Comparison of ENCODE assay signal across 8 mouse cellular contexts in genomic region chr7:45459564-45460140, GRCm38 (mm10). TPM values are rescaled to one million over a fixed set of nuclear protein-coding genes. Genes with fewer than 3 reads are reported as not detected.
DNase-seq lines count a peak whose midpoint lies in the region; ATAC-seq and TF ChIP-seq lines count a peak whose summit lies in the region.
"Not testable (repeated sequence)": the region's sequence is repeated elsewhere in the genome, so short reads cannot be mapped to it uniquely, and the experiment has no call there.

Gene Ftl1 (minus strand): TSS chr7:45459884.

- peak; percentile 88 for ATAC-seq in erythroid progenitor cell, adult 5-6 weeks (replicated peaks; ENCODE audit: low FRiP score, poor library complexity, severe bottlenecking)
- ATAC-seq in heart, embryonic 12.5 days (ENCODE audit: insufficient number of reproducible peaks, low FRiP score): peak; percentile 94
- ATAC-seq in kidney, postnatal 0 days (replicated peaks; ENCODE audit: low FRiP score, low read depth): peak; percentile 91
- ATAC-seq in liver, embryonic 11.5 days (replicated peaks; ENCODE audit: low FRiP score): peak; percentile 90
- peak; percentile 96 for ATAC-seq in stomach, embryonic 14.5 days (ENCODE audit: insufficient number of reproducible peaks, insufficient read depth, low FRiP score, low read depth)

- H3K27me3 ChIP-seq in heart, embryonic 12.5 days (replicated peaks); kidney, postnatal 0 days (ENCODE audit: insufficient read depth, low read length); liver, embryonic 11.5 days (replicated peaks; ENCODE audit: control insufficient read depth, insufficient read depth, low read length); stomach, embryonic 14.5 days (ENCODE audit: control insufficient read depth, insufficient read depth, low read length): not testable (repeated sequence)

- WGBS in heart, embryonic 12.5 days: under 1% methylated on average over 31 of the region's 37 CpGs
- under 1% methylated on average over 25 of the region's 37 CpGs for WGBS in kidney, postnatal 0 days
- under 1% methylated on average over 26 of the region's 37 CpGs for WGBS in liver, embryonic 11.5 days
- WGBS in stomach, embryonic 14.5 days: 0% methylated on average over 24 of the region's 37 CpGs

- H3K4me2 ChIP-seq in heart, embryonic 12.5 days: peak within 1 kb of the TSS; percentile 93
- peak within 1 kb of the TSS; percentile 85 for H3K4me2 ChIP-seq in kidney, postnatal 0 days (ENCODE audit: low read length)
- H3K4me2 ChIP-seq in liver, embryonic 11.5 days: peak within 1 kb of the TSS; percentile 98
- H3K4me2 ChIP-seq in stomach, embryonic 14.5 days (replicated peaks; ENCODE audit: low read depth, low read length): peak within 1 kb of the TSS; percentile 80

- not testable (repeated sequence) for H3K9me3 ChIP-seq in heart, embryonic 12.5 days (replicated peaks); kidney, postnatal 0 days (replicated peaks; ENCODE audit: low read length); liver, embryonic 11.5 days (ENCODE audit: control insufficient read depth, low read length); stomach, embryonic 14.5 days (ENCODE audit: control insufficient read depth, low read depth, low read length)

- H3K9ac ChIP-seq in heart, embryonic 12.5 days: peak within 1 kb of the TSS; percentile 89
- H3K9ac ChIP-seq in kidney, postnatal 0 days (ENCODE audit: low read depth, low read length): peak within 1 kb of the TSS; percentile 80
- peak within 1 kb of the TSS; percentile 94 for H3K9ac ChIP-seq in liver, embryonic 11.5 days (ENCODE audit: low read depth, low read length)
- H3K9ac ChIP-seq in stomach, embryonic 14.5 days (replicated peaks; ENCODE audit: low read depth, low read length): peak within 1 kb of the TSS; percentile 79

- peak within 1 kb of the TSS; percentile 90 for H3K27ac ChIP-seq in heart, embryonic 12.5 days (ENCODE audit: poor library complexity, severe bottlenecking)
- H3K27ac ChIP-seq in kidney, postnatal 0 days: peak within 1 kb of the TSS; percentile 89
- peak within 1 kb of the TSS; percentile 96 for H3K27ac ChIP-seq in liver, embryonic 11.5 days (ENCODE audit: low read depth, low read length)
- peak within 1 kb of the TSS; percentile 91 for H3K27ac ChIP-seq in stomach, embryonic 14.5 days (ENCODE audit: low read length)

- peaks cover 73% of the 10 kb centered on the region for H3K36me3 ChIP-seq in heart, embryonic 12.5 days
- peaks cover 15% of the 10 kb centered on the region; the same call in 1 of the 2 replicates for H3K36me3 ChIP-seq in kidney, postnatal 0 days (ENCODE audit: insufficient read depth, low read length)
- H3K36me3 ChIP-seq in liver, embryonic 11.5 days (ENCODE audit: control insufficient read depth, insufficient read depth, low read length): peaks cover 36% of the 10 kb centered on the region
- peaks cover 27% of the 10 kb centered on the region for H3K36me3 ChIP-seq in stomach, embryonic 14.5 days (ENCODE audit: control insufficient read depth, insufficient read depth, low read length)

- TF ChIP-seq CTCF in kidney, postnatal 0 days (IDR thresholded peaks at IDR 0.05; ENCODE audit: low read depth): not testable (repeated sequence)

- H3K4me1 ChIP-seq in heart, embryonic 12.5 days (replicated peaks): peaks cover 47% of the 10 kb centered on the region
- peaks cover 22% of the 10 kb centered on the region for H3K4me1 ChIP-seq in kidney, postnatal 0 days (replicated peaks; ENCODE audit: insufficient read depth, low read length)
- peaks cover 41% of the 10 kb centered on the region for H3K4me1 ChIP-seq in liver, embryonic 11.5 days (replicated peaks; ENCODE audit: control insufficient read depth, insufficient read depth, low read length)
- peaks cover 29% of the 10 kb centered on the region for H3K4me1 ChIP-seq in stomach, embryonic 14.5 days (ENCODE audit: control insufficient read depth, insufficient read depth, low read length)

- peak within 1 kb of the TSS; percentile 75 for H3K4me3 ChIP-seq in heart, embryonic 12.5 days
- H3K4me3 ChIP-seq in kidney, postnatal 0 days (replicated peaks; ENCODE audit: low read depth, low read length): peak within 1 kb of the TSS; percentile 83
- H3K4me3 ChIP-seq in liver, embryonic 11.5 days (ENCODE audit: low read depth, low read length): peak within 1 kb of the TSS; percentile 89
- peak within 1 kb of the TSS; percentile 81 for H3K4me3 ChIP-seq in stomach, embryonic 14.5 days (ENCODE audit: low read depth, low read length)

- peak; percentile 97 for DNase-seq in CD4-positive helper T cell, adult 2 months (ENCODE audit: low read depth, low spot score)
- DNase-seq in brain, embryonic 18.5 days (ENCODE audit: low read depth, low spot score): peak; percentile 99
- DNase-seq in kidney, postnatal 0 days (ENCODE audit: low spot score): peak; percentile 100
- DNase-seq in liver, embryonic 11.5 days (ENCODE audit: low spot score): peak; percentile 97
- peak; percentile 96 for DNase-seq in naive thymus-derived CD4-positive, alpha-beta T cell, adult 2 months (ENCODE audit: low read depth)

RNA-seq across cellular contexts. Expression of gene Ftl1, which starts in this region (rescaled TPM):
- total RNA-seq in erythroid progenitor cell, adult 5-6 weeks (2015; ENCODE audit: low replicate concordance): 2,156 and 2,353 TPM in 2 replicates
- 950 and 960 TPM in 2 replicates for total RNA-seq in erythroid progenitor cell, adult 5-6 weeks (2017; ENCODE audit: low replicate concordance)
- polyA plus RNA-seq in heart, embryonic 12.5 days (2016; fragmentation: Nextera tagmentation; extraction: Ambion mirVana): 4,047 and 4,171 TPM in 2 replicates
- 6,674 and 7,026 TPM in 2 replicates for polyA plus RNA-seq in kidney, postnatal 0 days (2015; fragmentation: Nextera tagmentation; extraction: Ambion mirVana)
- polyA plus RNA-seq in liver, embryonic 11.5 days (2014; fragmentation: Nextera tagmentation; extraction: Ambion mirVana): 6,297 and 6,318 TPM in 2 replicates
- polyA plus RNA-seq in stomach, embryonic 14.5 days (2014; fragmentation: Nextera tagmentation; extraction: Ambion mirVana): 4,275 and 4,681 TPM in 2 replicates

Comparison
In these comparisons a context has a peak if more than half of its experiments do, and no peak if none do; other contexts are left out.
1. Peak in every context shown above with its lines: DNase-seq, ATAC-seq, H3K4me3 ChIP-seq and H3K27ac ChIP-seq.